Mouse (Mus musculus) liver, embryonic 14.5 days (tissue): ENCODE measurements at regions not wholly inside any gene's neighbourhood (a gene's known extent, or its start where the extent isn't known, plus 50 kb on each side); places are given as distances from the start of the nearest gene placed in this dataset.

Experiments used
- ATAC-seq: fragments of 200-750 bp; cut with Nextera tagmentation; 2 replicates; pipeline ENCODE4 v1.8.0; 2017; ENCODE audit warnings: moderate number of reproducible peaks, mild to moderate bottlenecking, moderate library complexity; ENCODE audit not compliant: insufficient read depth
- DNase-seq, 3 experiments: peaks; one replicate each; pipeline ENCODE4 v3.0.0-alpha.2; 2012 to 2013; ENCODE audit warnings: low read depth in 3 of 3, low spot score in 3 of 3
- H3K27ac ChIP-seq: fragments of 300-500 bp; sonication (generic); 2 replicates; pipeline ENCODE4 v1.5.1; 2014; ENCODE audit warnings: moderate library complexity, mild to moderate bottlenecking, control low read depth, inconsistent platforms
- H3K27me3 ChIP-seq: fragments of 300-500 bp; sonication (generic); 2 replicates; pipeline ENCODE4 v1.6.1; 2014; ENCODE audit warnings: mild to moderate bottlenecking, low read length, moderate library complexity; ENCODE audit not compliant: control insufficient read depth, insufficient read depth
- H3K36me3 ChIP-seq: fragments of 300-500 bp; sonication (generic); replicated peaks from 2 replicates; pipeline ENCODE4 v1.6.1; 2014; ENCODE audit warnings: low read depth; ENCODE audit not compliant: control insufficient read depth, insufficient read depth
- H3K4me1 ChIP-seq, 2 experiments: fragments of 200-500 bp in 1 of 2; fragments of 300-500 bp in 1 of 2; sonication (generic) in 1 of 2; replicated peaks; 2 replicates each; pipeline ENCODE4 v1.6.1; 2012 to 2014; ENCODE audit warnings: antibody characterized with exemption in 1 of 2, inconsistent platforms in 1 of 2, low read length in 1 of 2; ENCODE audit not compliant: control insufficient read depth in 2 of 2, insufficient read depth in 2 of 2
- H3K4me2 ChIP-seq: fragments of 300-500 bp; sonication (generic); 2 replicates; pipeline ENCODE4 v1.6.1; 2014; ENCODE audit warnings: low read depth, mild to moderate bottlenecking, control low read depth, moderate library complexity
- H3K4me3 ChIP-seq, 2 experiments: fragments of 200-500 bp in 1 of 2; fragments of 300-500 bp in 1 of 2; sonication (generic) in 1 of 2; 2 replicates each; pipeline ENCODE4 v1.5.1; 2012 to 2014; ENCODE audit warnings: low read depth in 2 of 2, low read length in 2 of 2, mild to moderate bottlenecking in 2 of 2, control low read depth in 1 of 2, inconsistent platforms in 1 of 2, moderate library complexity in 1 of 2; ENCODE audit not compliant: insufficient read depth in 1 of 2
- H3K9ac ChIP-seq: fragments of 300-500 bp; sonication (generic); replicated peaks from 2 replicates; pipeline ENCODE4 v1.6.1; 2014; ENCODE audit warnings: mild to moderate bottlenecking, control low read depth, moderate library complexity
- H3K9me3 ChIP-seq: fragments of 300-500 bp; sonication (generic); 2 replicates; pipeline ENCODE4 v1.6.1; 2016; ENCODE audit warnings: low read length, mixed read lengths; ENCODE audit not compliant: control insufficient read depth
- CTCF ChIP-seq: IDR thresholded peaks from 2 replicates; pipeline ENCODE4 v1.5.1; 2016; ENCODE audit warnings: antibody characterized with exemption, low read depth, control low read depth
- EP300 ChIP-seq: IDR thresholded peaks from 2 replicates; pipeline ENCODE4 v1.6.1; 2016; ENCODE audit warnings: antibody characterized with exemption, low read depth
- WGBS: fragments of 180-500 bp; shearing (Covaris S2); extraction: QIAGEN DNeasy Blood & Tissue Kit; methylation state at CpG from one replicate; pipeline ENCODE4 v1.1.7; 2014; ENCODE audit not compliant: insufficient replicate concordance; 5-methylcytosine and 5-hydroxymethylcytosine counted together

- 28% methylated on average over 5 of the region's 5 CpGs for WGBS
- no peak for ATAC-seq
These were observed 1995.4 kb downstream of the 4930444P10Rik start for GRCm38 (mm10) chr1:14097567-14098228.

GRCm38 (mm10) chr1:14064856-14065255 lies 2028.3 kb downstream of the 4930444P10Rik start:
- Histone ChIP-seq H3K36me3 (no peaks in the 10 kb centered on the region), H3K4me2 (no peak overlapping the region), H3K27ac (no peak overlapping the region), H3K4me3 (no peak overlapping the region), H3K9me3 (no peaks in the 10 kb centered on the region), H3K27me3 (no peaks in the 10 kb centered on the region), H3K4me1 (no peaks in the 10 kb centered on the region), H3K9ac (no peak overlapping the region)
- DNase-seq, result no peak
- 59% methylated on average over 3 of the region's 3 CpGs for WGBS
- TF ChIP-seq EP300, result no peak
- no peak for TF ChIP-seq CTCF
- ATAC-seq, result no peak

More at GRCm38 (mm10) chr1:14097567-14098228, 1995.4 kb downstream of the 4930444P10Rik start:
- Histone ChIP-seq H3K9ac (no peak overlapping the region), H3K9me3 (no peaks in the 10 kb centered on the region), H3K27ac (no peak overlapping the region), H3K4me3 (no peak overlapping the region), H3K27me3 (no peaks in the 10 kb centered on the region), H3K36me3 (no peaks in the 10 kb centered on the region), H3K4me1 (no peaks in the 10 kb centered on the region), H3K4me2 (no peak overlapping the region)
- TF ChIP-seq EP300 (no peak), CTCF (no peak)
- no peak for DNase-seq

DNA sequence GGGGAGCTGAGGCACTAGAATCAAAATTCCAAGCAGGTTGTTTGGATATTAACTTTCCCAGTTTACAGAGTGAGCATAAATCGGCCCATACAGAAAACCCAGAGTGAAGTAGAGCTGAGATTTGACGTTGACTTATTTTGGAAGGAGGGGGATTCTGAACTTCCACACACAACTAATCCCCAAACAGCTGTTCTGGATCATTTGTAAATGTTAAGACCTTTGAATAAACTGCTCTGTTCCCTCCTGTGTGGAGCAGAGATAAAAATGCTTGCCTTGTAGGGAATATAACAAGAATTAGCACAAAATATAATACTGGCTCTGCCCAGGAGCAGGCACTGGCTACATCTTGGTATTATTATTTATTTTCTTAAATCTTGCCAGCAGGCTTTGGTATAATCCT lies 2057.0 kb downstream of the 4930444P10Rik start:
- Histone ChIP-seq H3K4me1 (no peaks in the 10 kb centered on the region), H3K9ac (no peak overlapping the region), H3K4me2 (no peak overlapping the region), H3K4me3 (no peak overlapping the region), H3K27me3 (no peaks in the 10 kb centered on the region), H3K9me3 (no peaks in the 10 kb centered on the region), H3K36me3 (no peaks in the 10 kb centered on the region), H3K27ac (no peak overlapping the region)
- DNase-seq (no peak), ATAC-seq (no peak)
- 37% methylated on average over 2 of the region's 2 CpGs for WGBS
- no peak for TF ChIP-seq CTCF
- TF ChIP-seq EP300, result no peak

- WGBS, result 62% methylated on average over 9 of the region's 9 CpGs
- no peak for TF ChIP-seq CTCF
- no peak overlapping the region for H3K9ac ChIP-seq
- DNase-seq (no peak), ATAC-seq (no peak)
- no peak overlapping the region for H3K4me3 ChIP-seq
- H3K36me3 ChIP-seq, result no peaks in the 10 kb centered on the region
- H3K27me3 ChIP-seq, result no peaks in the 10 kb centered on the region
- no peak overlapping the region for H3K4me2 ChIP-seq
- no peaks in the 10 kb centered on the region for H3K9me3 ChIP-seq
- no peaks in the 10 kb centered on the region for H3K4me1 ChIP-seq
- H3K27ac ChIP-seq, result no peak overlapping the region
These were observed 2081.6 kb downstream of the 4930444P10Rik start for GRCm38 (mm10) chr1:14011484-14011883.

GRCm38 (mm10) chr1:14010789-14011188 lies 2082.3 kb downstream of the 4930444P10Rik start:
- WGBS, result 51% methylated on average over 3 of the region's 3 CpGs
- H3K27ac ChIP-seq, result no peak overlapping the region
- no peak for DNase-seq
- H3K9me3 ChIP-seq, result no peaks in the 10 kb centered on the region
- no peaks in the 10 kb centered on the region for H3K36me3 ChIP-seq
- H3K4me3 ChIP-seq, result no peak overlapping the region
- H3K4me1 ChIP-seq, result no peaks in the 10 kb centered on the region
- ATAC-seq, result no peak
- TF ChIP-seq CTCF (no peak), EP300 (no peak)
- H3K4me2 ChIP-seq, result no peak overlapping the region
- H3K27me3 ChIP-seq, result no peaks in the 10 kb centered on the region
- H3K9ac ChIP-seq, result no peak overlapping the region
